Mouse (Mus musculus) thymus, adult 2 months (tissue): ENCODE results near the gene Rtn4rl1. TPM values are rescaled to one million over a fixed set of nuclear protein-coding genes. Genes with fewer than 3 reads are reported as not detected.
"Not testable (repeated sequence)": the region's sequence is repeated elsewhere in the genome, so short reads cannot be mapped to it uniquely, and the experiment has no call there.

ENCODE experiments used
- DNase-seq: peaks from one replicate; pipeline ENCODE4 v3.0.0; 2021
- H3K27ac ChIP-seq: fragments of 200-500 bp; 2 replicates; pipeline ENCODE4 v1.5.1; 2012; ENCODE audit warnings: low read length, control low read depth; ENCODE audit not compliant: control insufficient read depth, insufficient read depth
- H3K27me3 ChIP-seq: fragments of 200-500 bp; 2 replicates; pipeline ENCODE4 v1.6.1; 2012; ENCODE audit warnings: mild to moderate bottlenecking, low read length, moderate library complexity, mixed read lengths; ENCODE audit not compliant: control insufficient read depth, insufficient read depth
- H3K36me3 ChIP-seq: fragments of 200-500 bp; 2 replicates; pipeline ENCODE4 v1.6.1; 2012; ENCODE audit warnings: mild to moderate bottlenecking, low read length, moderate library complexity; ENCODE audit not compliant: control insufficient read depth, insufficient read depth
- H3K4me1 ChIP-seq: fragments of 200-500 bp; replicated peaks from 2 replicates; pipeline ENCODE4 v1.6.1; 2012; ENCODE audit warnings: low read length; ENCODE audit not compliant: control insufficient read depth, insufficient read depth
- H3K4me3 ChIP-seq: fragments of 200-500 bp; 2 replicates; pipeline ENCODE4 v1.5.1; 2012; ENCODE audit warnings: mild to moderate bottlenecking, low read length, control low read depth, moderate library complexity; ENCODE audit not compliant: control insufficient read depth, insufficient read depth
- CTCF ChIP-seq: fragments of 200-500 bp; IDR thresholded peaks from 2 replicates; pipeline ENCODE4 v1.5.1; 2012; ENCODE audit warnings: mild to moderate bottlenecking, control low read depth, low read length, moderate library complexity, borderline replicate concordance; ENCODE audit not compliant: control insufficient read depth, poor library complexity, insufficient read depth; ENCODE audit errors: extremely low read depth
- POLR2A ChIP-seq: fragments of 200-500 bp; IDR thresholded peaks from 2 replicates; pipeline ENCODE4 v1.6.1; 2012; ENCODE audit warnings: mild to moderate bottlenecking, low read length, control low read depth, moderate library complexity; ENCODE audit not compliant: control insufficient read depth, poor library complexity, insufficient read depth; ENCODE audit errors: extremely low read depth
- WGBS: fragments of 180-500 bp; shearing (Covaris S2); methylation state at CpG from one replicate; pipeline ENCODE4 v1.1.7; 2018; 5-methylcytosine and 5-hydroxymethylcytosine counted together
- polyA plus RNA-seq: library from polyadenylated mRNA; depleted of rRNA; stranded (reverse); fragments of >200 nt; gene quantifications from 2 replicates; pipeline ENCODE4 v1.2.3, GENCODE M21; 2012

The Rtn4rl1 gene
- polyA plus RNA-seq, 1 experiment, result 15.3 TPM

DNA sequence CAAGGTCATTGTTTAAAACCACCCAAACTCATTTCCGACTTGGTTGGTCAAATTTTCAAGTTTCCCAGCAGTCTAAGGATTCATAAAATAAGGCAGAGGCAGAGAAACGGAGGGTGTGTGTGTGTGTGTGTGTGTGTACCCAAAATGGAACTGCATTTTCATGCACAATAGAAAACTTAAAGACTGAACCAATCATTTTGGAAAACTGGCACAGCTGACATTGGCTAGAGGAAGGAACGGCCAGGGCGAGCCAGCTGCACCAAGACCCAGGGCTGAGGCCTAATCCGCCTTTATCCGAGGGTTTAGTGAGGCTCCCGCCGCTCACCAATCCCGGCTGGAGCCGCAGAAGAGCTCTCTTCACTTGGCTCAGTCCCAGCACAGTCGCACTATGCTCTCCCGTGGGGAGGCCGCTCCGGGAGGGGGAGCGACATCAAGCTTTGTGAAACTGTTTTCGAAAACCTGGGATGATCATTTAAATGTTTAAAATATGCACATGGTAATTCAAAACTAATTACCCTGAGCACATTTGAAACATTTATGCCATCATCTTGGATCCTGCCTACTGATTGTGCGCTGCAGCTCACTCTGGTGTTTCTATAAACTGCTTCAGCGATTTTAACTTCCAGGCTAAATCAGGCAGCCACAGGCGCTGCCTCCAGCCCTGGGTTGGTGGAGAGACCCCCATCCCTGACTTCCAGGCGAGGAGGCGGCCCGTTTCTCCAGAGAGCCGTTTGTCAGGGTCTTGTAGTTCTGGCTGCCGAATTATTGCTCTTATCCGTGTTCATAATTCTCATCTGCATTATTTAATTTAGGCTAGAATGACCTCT is 98.0 kb downstream of the Rtn4rl1 start:
- H3K4me3 ChIP-seq, result no peak overlapping the region
- WGBS, result 85% methylated on average over 25 of the region's 25 CpGs
- H3K4me1 ChIP-seq, result no peaks in the 10 kb centered on the region
- H3K27ac ChIP-seq, result no peak overlapping the region
- no peaks in the 10 kb centered on the region for H3K27me3 ChIP-seq
- DNase-seq, result no peak
- no peak for TF ChIP-seq CTCF
- TF ChIP-seq POLR2A, result no peak
- no peaks in the 10 kb centered on the region for H3K36me3 ChIP-seq

DNA sequence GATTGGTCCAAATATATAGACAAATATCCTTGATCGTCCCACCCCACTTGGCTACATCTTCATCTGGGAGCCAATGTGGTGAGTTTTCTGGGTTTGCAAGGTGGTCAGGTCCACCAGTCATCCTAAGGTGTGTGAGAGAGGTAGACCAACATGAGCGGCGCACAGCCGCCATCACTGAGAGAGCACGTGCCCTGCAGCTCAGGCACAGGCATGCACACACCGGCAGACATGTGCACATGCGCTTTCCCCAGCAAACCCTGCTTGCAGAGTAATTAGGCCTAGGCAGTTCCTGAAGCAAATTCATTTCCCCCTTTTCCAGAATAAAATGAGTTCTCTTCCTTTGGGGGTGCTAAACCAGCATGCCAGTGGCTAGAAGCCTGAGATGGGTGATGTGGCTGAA is 98.7 kb downstream of the Rtn4rl1 start:
- Histone ChIP-seq H3K36me3 (no peaks in the 10 kb centered on the region), H3K4me1 (no peaks in the 10 kb centered on the region), H3K27ac (no peak overlapping the region), H3K27me3 (no peaks in the 10 kb centered on the region), H3K4me3 (no peak overlapping the region)
- TF ChIP-seq POLR2A (no peak), CTCF (no peak)
- 98% methylated on average over 7 of the region's 7 CpGs for WGBS
- DNase-seq, result no peak

DNA sequence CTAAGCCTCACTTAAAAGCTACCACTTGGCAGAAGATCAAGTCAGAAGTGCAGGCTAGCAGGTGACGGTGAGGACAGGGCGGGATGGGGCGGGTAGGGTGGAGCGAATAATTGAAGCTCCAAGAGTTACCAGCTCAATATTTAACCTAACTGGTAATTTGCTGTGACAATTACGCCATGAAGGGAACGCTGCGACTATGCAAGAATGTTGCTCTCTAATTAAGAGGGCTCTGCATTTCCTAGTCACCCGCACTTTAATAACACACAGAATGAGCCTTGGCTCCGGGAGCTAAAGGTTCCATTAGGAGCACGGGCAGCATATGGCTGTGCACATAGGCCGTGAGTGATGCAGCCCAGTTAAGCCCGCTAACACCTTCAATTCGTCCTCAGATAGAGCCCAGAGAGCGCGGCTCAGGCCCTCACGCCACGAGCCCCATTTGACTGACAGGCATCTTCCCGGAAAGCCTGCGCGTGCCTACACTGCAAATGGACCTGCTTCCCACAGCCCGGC is 100.3 kb downstream of the Rtn4rl1 start:
- no peak for DNase-seq
- H3K27ac ChIP-seq, result no peak overlapping the region
- H3K4me3 ChIP-seq, result no peak overlapping the region
- TF ChIP-seq POLR2A (no peak), CTCF (no peak)
- no peaks in the 10 kb centered on the region for H3K27me3 ChIP-seq
- H3K36me3 ChIP-seq, result no peaks in the 10 kb centered on the region
- WGBS, result 89% methylated on average over 21 of the region's 21 CpGs
- no peaks in the 10 kb centered on the region for H3K4me1 ChIP-seq

DNA sequence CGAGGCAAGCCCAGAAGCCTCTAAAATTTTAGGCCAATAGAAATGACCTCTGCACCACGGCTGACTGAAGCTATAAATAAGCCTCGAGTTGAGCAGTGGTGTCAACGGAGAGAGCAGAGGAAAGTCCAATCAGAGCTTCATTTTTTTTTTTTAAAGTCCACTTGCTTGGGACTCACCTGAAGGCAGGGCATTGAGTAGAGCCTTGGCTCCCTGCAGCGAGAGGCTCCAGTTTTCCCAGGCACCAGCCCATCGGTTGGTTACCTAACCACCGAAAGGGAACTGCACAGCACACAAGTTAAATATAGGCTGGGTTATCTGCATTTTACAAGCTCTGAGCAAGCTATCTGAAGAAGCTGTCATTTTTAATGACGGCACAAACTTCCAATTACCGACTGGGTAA is 101.3 kb downstream of the Rtn4rl1 start:
- 34% methylated on average over 9 of the region's 9 CpGs for WGBS
- peaks cover 4% of the 10 kb centered on the region for H3K36me3 ChIP-seq
- no peak overlapping the region for H3K4me3 ChIP-seq
- TF ChIP-seq CTCF, result no peak
- TF ChIP-seq POLR2A, result no peak
- no peak overlapping the region for H3K27ac ChIP-seq
- no peak for DNase-seq
- no peaks in the 10 kb centered on the region for H3K4me1 ChIP-seq
- no peaks in the 10 kb centered on the region for H3K27me3 ChIP-seq

DNA sequence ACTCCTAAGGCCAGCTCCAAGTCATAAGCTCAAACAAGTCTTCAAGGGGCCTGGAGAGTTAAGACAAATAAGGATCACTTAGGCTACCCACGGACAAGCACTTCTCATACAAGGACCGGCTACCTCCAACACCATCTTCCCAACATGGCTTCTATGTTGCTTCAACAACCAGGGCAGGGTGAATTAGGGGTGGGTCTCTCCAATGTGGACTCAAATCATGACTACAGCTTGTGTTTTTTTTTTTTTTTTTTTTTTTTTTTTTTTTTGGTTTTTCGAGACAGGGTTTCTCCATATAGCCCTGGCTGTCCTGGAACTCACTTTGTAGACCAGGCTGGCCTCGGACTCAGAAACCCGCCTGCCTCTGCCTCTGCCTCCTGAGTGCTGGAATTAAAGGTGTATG is 102.0 kb downstream of the Rtn4rl1 start:
- not testable (repeated sequence) for H3K27me3 ChIP-seq, H3K4me1 ChIP-seq, H3K36me3 ChIP-seq, H3K4me3 ChIP-seq, DNase-seq, H3K27ac ChIP-seq
- 88% methylated on average over 5 of the region's 5 CpGs for WGBS

DNA sequence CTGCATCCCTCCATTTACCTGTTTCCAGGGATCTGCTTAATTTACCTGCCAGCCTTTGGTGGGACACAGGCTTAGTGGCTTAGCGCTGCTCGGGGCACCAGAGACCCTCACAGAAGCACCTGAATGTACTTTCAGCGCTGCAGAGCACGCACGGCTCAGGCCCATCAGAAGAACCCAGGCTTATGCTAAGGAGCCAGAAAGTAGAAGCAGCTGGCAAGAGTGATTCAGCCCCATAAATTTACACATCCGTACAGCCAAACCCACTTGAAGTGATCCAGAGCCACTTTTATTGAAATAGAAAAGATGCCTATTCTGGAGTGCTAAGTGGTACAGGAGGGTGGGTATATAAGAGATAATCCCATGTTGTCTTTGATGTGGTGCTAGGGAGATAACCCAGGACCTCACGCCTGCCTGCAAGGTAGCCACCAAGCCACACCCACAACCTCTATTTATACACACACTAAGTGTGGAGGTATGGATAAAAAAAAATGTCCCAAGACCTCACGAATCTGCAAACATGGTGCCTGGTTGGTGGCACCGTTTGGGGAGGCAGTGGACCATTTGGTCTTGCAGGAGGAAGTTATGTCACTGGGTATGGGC is 102.9 kb downstream of the Rtn4rl1 start:
- WGBS, result 79% methylated on average over 9 of the region's 9 CpGs
- no peaks in the 10 kb centered on the region for H3K27me3 ChIP-seq
- TF ChIP-seq CTCF (no peak), POLR2A (no peak)
- H3K4me3 ChIP-seq, result no peak overlapping the region
- no peak overlapping the region for H3K27ac ChIP-seq
- H3K4me1 ChIP-seq, result no peaks in the 10 kb centered on the region
- H3K36me3 ChIP-seq, result peaks cover 20% of the 10 kb centered on the region
- no peak for DNase-seq
